Mouse (Mus musculus): ENCODE measurements at regions not wholly inside any gene's neighbourhood (a gene's known extent, or its start where the extent isn't known, plus 50 kb on each side); places are given as distances from the start of the nearest gene placed in this dataset.

GRCm38 (mm10) chr2:28335810-28336209 is 110.8 kb upstream of the Ppp1r26 start:
- no peak for TF ChIP-seq POU5F1 (IDR thresholded peaks at IDR 0.05; ENCODE audit: borderline replicate concordance, low read length)
- no peak for TF ChIP-seq CTCF (conservative IDR thresholded peaks at IDR 0.05; ENCODE audit: low read length)
- no peak for TF ChIP-seq NANOG (IDR thresholded peaks at IDR 0.05; ENCODE audit: borderline replicate concordance, low read length)
- Histone ChIP-seq H3K27me3 (ENCODE audit: insufficient read depth, low read length) (no peaks in the 10 kb centered on the region; the same call in 1 of the 2 replicates), H3K4me1 (replicated peaks; ENCODE audit: low read depth, low read length) (no peaks in the 10 kb centered on the region), H3K4me3 (replicated peaks; ENCODE audit: low read length) (no peak overlapping the region), H3K9me3 (ENCODE audit: low read length) (no peaks in the 10 kb centered on the region), H3K36me3 (ENCODE audit: insufficient read depth, low read length) (no peaks in the 10 kb centered on the region)

- Histone ChIP-seq H3K9me3 (ENCODE audit: low read length) (no peaks in the 10 kb centered on the region), H3K4me3 (replicated peaks; ENCODE audit: low read length) (no peak overlapping the region), H3K27me3 (ENCODE audit: insufficient read depth, low read length) (no peaks in the 10 kb centered on the region; the same call in 1 of the 2 replicates), H3K4me1 (replicated peaks; ENCODE audit: low read depth, low read length) (no peaks in the 10 kb centered on the region), H3K36me3 (ENCODE audit: insufficient read depth, low read length) (no peaks in the 10 kb centered on the region)
- no peak for TF ChIP-seq POU5F1 (IDR thresholded peaks at IDR 0.05; ENCODE audit: borderline replicate concordance, low read length)
- no peak for TF ChIP-seq CTCF (conservative IDR thresholded peaks at IDR 0.05; ENCODE audit: low read length)
- no peak for TF ChIP-seq NANOG (IDR thresholded peaks at IDR 0.05; ENCODE audit: borderline replicate concordance, low read length)
Measured at GRCm38 (mm10) chr2:28336349-28337309, 110.0 kb upstream of the Ppp1r26 start.

- no peaks in the 10 kb centered on the region; the same call in 1 of the 2 replicates for H3K27me3 ChIP-seq (ENCODE audit: insufficient read depth, low read length)
- TF ChIP-seq CTCF (conservative IDR thresholded peaks at IDR 0.05; ENCODE audit: low read length) (no peak), NANOG (IDR thresholded peaks at IDR 0.05; ENCODE audit: borderline replicate concordance, low read length) (no peak), POU5F1 (IDR thresholded peaks at IDR 0.05; ENCODE audit: borderline replicate concordance, low read length) (no peak)
- H3K4me3 ChIP-seq (replicated peaks; ENCODE audit: low read length), result no peak overlapping the region
- H3K9me3 ChIP-seq (ENCODE audit: low read length), result no peaks in the 10 kb centered on the region
- H3K4me1 ChIP-seq (replicated peaks; ENCODE audit: low read depth, low read length), result no peaks in the 10 kb centered on the region
- no peaks in the 10 kb centered on the region for H3K36me3 ChIP-seq (ENCODE audit: insufficient read depth, low read length)
Measured at GRCm38 (mm10) chr2:28337561-28337960, 109.0 kb upstream of the Ppp1r26 start.

GRCm38 (mm10) chr2:28341304-28341703 is 105.3 kb upstream of the Ppp1r26 start:
- Histone ChIP-seq H3K4me3 (replicated peaks; ENCODE audit: low read length) (no peak overlapping the region), H3K27me3 (ENCODE audit: insufficient read depth, low read length) (no peaks in the 10 kb centered on the region; the same call in 1 of the 2 replicates), H3K4me1 (replicated peaks; ENCODE audit: low read depth, low read length) (no peaks in the 10 kb centered on the region), H3K9me3 (ENCODE audit: low read length) (no peaks in the 10 kb centered on the region), H3K36me3 (ENCODE audit: insufficient read depth, low read length) (no peaks in the 10 kb centered on the region)
- TF ChIP-seq POU5F1 (IDR thresholded peaks at IDR 0.05; ENCODE audit: borderline replicate concordance, low read length), result no peak
- TF ChIP-seq CTCF (conservative IDR thresholded peaks at IDR 0.05; ENCODE audit: low read length), result no peak
- TF ChIP-seq NANOG (IDR thresholded peaks at IDR 0.05; ENCODE audit: borderline replicate concordance, low read length), result no peak

GRCm38 (mm10) chr2:28348453-28348852 is 98.1 kb upstream of the Ppp1r26 start:
- no peaks in the 10 kb centered on the region for H3K9me3 ChIP-seq (ENCODE audit: low read length)
- TF ChIP-seq NANOG (IDR thresholded peaks at IDR 0.05; ENCODE audit: borderline replicate concordance, low read length) (no peak), POU5F1 (IDR thresholded peaks at IDR 0.05; ENCODE audit: borderline replicate concordance, low read length) (no peak), CTCF (conservative IDR thresholded peaks at IDR 0.05; ENCODE audit: low read length) (no peak)
- no peak overlapping the region for H3K4me3 ChIP-seq (replicated peaks; ENCODE audit: low read length)
- H3K27me3 ChIP-seq (ENCODE audit: insufficient read depth, low read length), result no peaks in the 10 kb centered on the region
- H3K36me3 ChIP-seq (ENCODE audit: insufficient read depth, low read length), result no peaks in the 10 kb centered on the region
- no peaks in the 10 kb centered on the region for H3K4me1 ChIP-seq (replicated peaks; ENCODE audit: low read depth, low read length)

GRCm38 (mm10) chr2:28349911-28350310 is 96.7 kb upstream of the Ppp1r26 start:
- no peaks in the 10 kb centered on the region for H3K27me3 ChIP-seq (ENCODE audit: insufficient read depth, low read length)
- H3K36me3 ChIP-seq (ENCODE audit: insufficient read depth, low read length), result no peaks in the 10 kb centered on the region
- no peaks in the 10 kb centered on the region for H3K9me3 ChIP-seq (ENCODE audit: low read length)
- no peak overlapping the region for H3K4me3 ChIP-seq (replicated peaks; ENCODE audit: low read length)
- H3K4me1 ChIP-seq (replicated peaks; ENCODE audit: low read depth, low read length), result no peaks in the 10 kb centered on the region
- TF ChIP-seq POU5F1 (IDR thresholded peaks at IDR 0.05; ENCODE audit: borderline replicate concordance, low read length) (no peak), NANOG (IDR thresholded peaks at IDR 0.05; ENCODE audit: borderline replicate concordance, low read length) (no peak), CTCF (conservative IDR thresholded peaks at IDR 0.05; ENCODE audit: low read length) (no peak)

- Histone ChIP-seq H3K36me3 (ENCODE audit: insufficient read depth, low read length) (no peaks in the 10 kb centered on the region), H3K4me1 (replicated peaks; ENCODE audit: low read depth, low read length) (no peaks in the 10 kb centered on the region), H3K9me3 (ENCODE audit: low read length) (no peaks in the 10 kb centered on the region), H3K27me3 (ENCODE audit: insufficient read depth, low read length) (no peaks in the 10 kb centered on the region), H3K4me3 (replicated peaks; ENCODE audit: low read length) (no peak overlapping the region)
- TF ChIP-seq CTCF (conservative IDR thresholded peaks at IDR 0.05; ENCODE audit: low read length), result no peak
- no peak for TF ChIP-seq NANOG (IDR thresholded peaks at IDR 0.05; ENCODE audit: borderline replicate concordance, low read length)
- no peak for TF ChIP-seq POU5F1 (IDR thresholded peaks at IDR 0.05; ENCODE audit: borderline replicate concordance, low read length)
Measured at GRCm38 (mm10) chr2:28351445-28351844, 95.2 kb upstream of the Ppp1r26 start.

GRCm38 (mm10) chr2:28352903-28353302 is 93.7 kb upstream of the Ppp1r26 start:
- H3K4me1 ChIP-seq (replicated peaks; ENCODE audit: low read depth, low read length), result no peaks in the 10 kb centered on the region
- no peaks in the 10 kb centered on the region for H3K36me3 ChIP-seq (ENCODE audit: insufficient read depth, low read length)
- H3K4me3 ChIP-seq (replicated peaks; ENCODE audit: low read length), result no peak overlapping the region
- H3K27me3 ChIP-seq (ENCODE audit: insufficient read depth, low read length), result no peaks in the 10 kb centered on the region
- TF ChIP-seq NANOG (IDR thresholded peaks at IDR 0.05; ENCODE audit: borderline replicate concordance, low read length) (no peak), CTCF (conservative IDR thresholded peaks at IDR 0.05; ENCODE audit: low read length) (no peak), POU5F1 (IDR thresholded peaks at IDR 0.05; ENCODE audit: borderline replicate concordance, low read length) (no peak)
- no peaks in the 10 kb centered on the region for H3K9me3 ChIP-seq (ENCODE audit: low read length)

Measured in E14TG2a.4 (cell line).